Mouse (Mus musculus) lung, adult 2 months (tissue): Measurements from ENCODE around the gene Sncg.

Source experiments
- CTCF ChIP-seq: fragments of 200-500 bp; IDR thresholded peaks from 2 replicates; pipeline ENCODE4 v1.5.1; 2011; ENCODE audit warnings: mild to moderate bottlenecking, low read length, control low read depth; ENCODE audit not compliant: insufficient read depth
- POLR2A ChIP-seq: fragments of 200-500 bp; IDR thresholded peaks from 2 replicates; pipeline ENCODE4 v1.6.1; 2011; ENCODE audit warnings: low read depth, mild to moderate bottlenecking, control low read depth, low read length, borderline replicate concordance; ENCODE audit errors: extremely low read depth

DNA sequence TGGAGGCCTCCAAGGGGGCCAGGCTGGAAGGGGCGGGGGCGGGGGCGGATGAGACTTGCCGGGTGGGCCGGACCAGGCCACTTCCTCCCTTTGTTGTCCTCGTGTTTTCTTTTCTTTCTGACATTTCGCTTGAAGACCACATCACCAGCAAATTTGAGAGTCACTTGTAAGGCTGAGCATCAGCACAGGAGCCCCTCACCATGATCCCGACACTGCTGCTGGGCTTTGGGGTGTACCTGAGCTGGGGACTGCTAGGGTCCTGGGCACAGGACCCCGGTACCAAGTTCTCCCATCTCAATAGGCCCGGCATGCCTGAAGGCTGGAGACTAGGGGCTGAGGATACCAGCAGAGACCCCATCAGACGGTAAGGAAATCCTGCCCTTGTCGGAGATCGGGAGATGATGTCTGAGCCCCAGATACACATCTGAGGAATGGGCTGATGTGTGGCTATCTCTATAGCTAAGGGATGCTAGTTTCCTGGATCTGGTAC lies 871 bp upstream of the Sncg start, which contains the start of gene Mmrn2:
- no peak for TF ChIP-seq CTCF
- no peak for TF ChIP-seq POLR2A
